Mouse (Mus musculus): ENCODE data around the gene Gclm. TPM values are rescaled to one million over a fixed set of nuclear protein-coding genes. Genes with fewer than 3 reads are reported as not detected.
A peak's percentile ranks its signal among the peaks of the same experiment; 100 is the strongest.

Gclm gene
- polyA plus RNA-seq, 1 experiment from 2014 or later, result 49.5 TPM

DNA sequence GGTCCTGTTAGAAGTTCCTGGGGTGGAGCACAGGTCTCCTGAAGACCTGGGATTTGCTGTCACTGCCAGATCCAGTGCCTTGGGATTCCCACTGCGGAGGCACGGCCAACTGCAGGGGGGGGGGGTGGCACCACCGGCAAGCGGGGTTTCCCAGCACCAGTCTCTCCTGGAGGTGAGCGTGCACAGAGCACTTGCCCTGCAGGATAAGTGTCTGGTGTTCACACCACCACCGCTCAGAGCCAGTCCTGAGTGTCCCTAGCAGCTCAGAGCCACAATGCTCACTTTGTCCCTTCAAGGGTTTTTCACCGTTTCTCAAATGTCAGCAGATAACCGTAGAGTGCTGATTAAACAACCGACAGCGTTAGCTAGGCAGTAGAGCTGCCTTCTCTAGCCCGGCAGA is 71.3 kb downstream of the Gclm start:
- no peak overlapping the region for H3K9ac ChIP-seq (replicated peaks; ENCODE audit: low read length)
- peak overlapping the region; percentile 14; the same call in 1 of the 2 replicates for H3K4me2 ChIP-seq (ENCODE audit: low read depth, low read length)

DNA sequence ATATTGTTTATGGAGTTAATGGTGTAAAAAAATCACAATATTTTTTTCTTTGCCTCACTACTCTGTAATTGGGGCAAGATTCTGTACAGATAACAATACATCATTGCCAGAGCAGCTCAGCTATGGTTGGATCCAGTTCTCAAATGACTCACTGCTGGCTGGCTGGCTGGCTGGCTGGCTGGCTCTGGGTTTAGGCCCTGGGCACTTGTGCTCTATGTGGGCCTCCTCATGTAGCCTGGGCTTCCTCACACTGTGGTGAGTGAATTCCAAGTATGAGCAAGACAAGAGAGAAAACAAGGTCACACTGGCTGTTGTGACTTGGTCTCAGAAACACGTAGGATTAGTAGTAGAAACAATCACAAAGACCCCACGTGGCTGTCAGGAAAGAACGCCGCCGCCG is 72.0 kb downstream of the Gclm start:
- Histone ChIP-seq H3K36me3 (replicated peaks; ENCODE audit: control insufficient read depth, insufficient read depth, low read depth, low read length) (no peaks in the 10 kb centered on the region), H3K27me3 (ENCODE audit: control insufficient read depth, insufficient read depth, low read length) (no peaks in the 10 kb centered on the region), H3K27ac (replicated peaks; ENCODE audit: low read depth, low read length) (no peak overlapping the region), H3K9me3 (replicated peaks; ENCODE audit: control insufficient read depth, low read length) (no peaks in the 10 kb centered on the region), H3K4me1 (ENCODE audit: control insufficient read depth, insufficient read depth, low read length) (no peaks in the 10 kb centered on the region), H3K4me3 (ENCODE audit: low read depth, low read length) (no peak overlapping the region), H3K4me2 (ENCODE audit: low read depth, low read length) (no peak overlapping the region), H3K9ac (replicated peaks; ENCODE audit: low read length) (no peak overlapping the region)
- 86% methylated on average over 6 of the region's 6 CpGs for WGBS
- ATAC-seq (replicated peaks; ENCODE audit: insufficient number of reproducible peaks, low FRiP score, low TSS enrichment, low read depth), result no peak
- DNase-seq (ENCODE audit: low spot score), result no peak

More for the DNA sequence above, 71.3 kb downstream of the Gclm start:
- Histone ChIP-seq H3K27ac (replicated peaks; ENCODE audit: low read depth, low read length) (no peak overlapping the region), H3K4me1 (ENCODE audit: control insufficient read depth, insufficient read depth, low read length) (no peaks in the 10 kb centered on the region), H3K4me3 (ENCODE audit: low read depth, low read length) (no peak overlapping the region), H3K27me3 (ENCODE audit: control insufficient read depth, insufficient read depth, low read length) (no peaks in the 10 kb centered on the region), H3K9me3 (replicated peaks; ENCODE audit: control insufficient read depth, low read length) (no peaks in the 10 kb centered on the region), H3K36me3 (replicated peaks; ENCODE audit: control insufficient read depth, insufficient read depth, low read depth, low read length) (no peaks in the 10 kb centered on the region)
- WGBS, result 12% methylated on average over 11 of the region's 11 CpGs
- ATAC-seq (replicated peaks; ENCODE audit: insufficient number of reproducible peaks, low FRiP score, low TSS enrichment, low read depth), result no peak
- DNase-seq (ENCODE audit: low spot score), result no peak

MicroRNAs within 50 kb of the gene (microRNA counts, 519-probe panel; counts per million panel counts)
- not detected for microRNA mmu-miR-760

Small RNA genes lying within 50 kb of the gene (microRNA-seq; reads per million reads assigned to microRNA genes)
- gene Gm22903 (ENCODE audit: borderline number of aligned reads), result not detected
- gene Mir760 (ENCODE audit: borderline number of aligned reads), result 335 reads per million, percentile 59 among the genes with 10 or more reads in this experiment

Other genes starting within 250 kb of the Gclm start
- 1.9 TPM in 2 replicates for gene Abca4, start 201.1 kb upstream of the Gclm start, polyA plus RNA-seq (2014; fragmentation: Nextera tagmentation; extraction: Ambion mirVana)
- 106 and 115 TPM in 2 replicates for gene Dnttip2, start 28.8 kb downstream of the Gclm start, polyA plus RNA-seq (2014; fragmentation: Nextera tagmentation; extraction: Ambion mirVana)
- 8.4 and 10.3 TPM in 2 replicates for gene Bcar3, start 48.6 kb downstream of the Gclm start, polyA plus RNA-seq (2014; fragmentation: Nextera tagmentation; extraction: Ambion mirVana)